In genomic region chr9:9949346-9949745, GRCm38 (mm10) we compare ENCODE assay signal across 28 mouse cellular contexts.
DNase-seq lines count a peak whose midpoint lies in the region; ATAC-seq and TF ChIP-seq lines count a peak whose summit lies in the region.
"Had no signal": no experiment of that assay in that cellular context is flagged by ENCODE, and none has a peak within 500 bp of the region (broad histone marks: within the 10 kb centered on the region; RNA-seq: fewer than 3 reads in every experiment).

No protein-coding gene starts in this region.

- TF ChIP-seq POLR2A in brain, embryonic 14.5 days (IDR thresholded peaks at IDR 0.05; ENCODE audit: borderline replicate concordance, extremely low read depth, insufficient read depth, insufficient read length, poor library complexity, severe bottlenecking) = no peak

- H3K36me3 ChIP-seq in neural tube, embryonic 14.5 days (ENCODE audit: control insufficient read depth, insufficient read depth, low read length) = no peaks in the 10 kb centered on the region
- no peaks in the 10 kb centered on the region for H3K36me3 ChIP-seq in heart, embryonic 12.5 days
- H3K36me3 ChIP-seq: embryonic facial prominence, embryonic 10.5 days; embryonic facial prominence, embryonic 15.5 days; heart, embryonic 10.5 days; limb, embryonic 15.5 days; midbrain, embryonic 13.5 days; stomach, embryonic 15.5 days had no signal

- 45% methylated on average over 3 of the region's 3 CpGs for WGBS in neural tube, embryonic 14.5 days
- 42% methylated on average over 3 of the region's 3 CpGs for WGBS in heart, embryonic 12.5 days

- H3K27me3 ChIP-seq in neural tube, embryonic 14.5 days (ENCODE audit: control insufficient read depth, insufficient read depth, low read length) = no peaks in the 10 kb centered on the region
- no peaks in the 10 kb centered on the region for H3K27me3 ChIP-seq in heart, embryonic 12.5 days (replicated peaks)
- H3K27me3 ChIP-seq: embryonic facial prominence, embryonic 15.5 days; limb, embryonic 15.5 days; midbrain, embryonic 13.5 days; stomach, embryonic 15.5 days had no signal

- TF ChIP-seq CTCF in left cerebral cortex, adult 2 months (IDR thresholded peaks at IDR 0.05) = no peak
- TF ChIP-seq CTCF in brain, embryonic 14.5 days (IDR thresholded peaks at IDR 0.05; ENCODE audit: borderline replicate concordance, extremely low read depth, insufficient read depth, insufficient read length) = no peak

- H3K4me3 ChIP-seq in left cerebral cortex, adult 2 months = no peak overlapping the region
- H3K4me3 ChIP-seq in neural tube, embryonic 14.5 days (ENCODE audit: low read depth, low read length) = no peak overlapping the region
- H3K4me3 ChIP-seq in heart, embryonic 12.5 days = no peak overlapping the region
- H3K4me3 ChIP-seq: embryonic facial prominence, embryonic 10.5 days; embryonic facial prominence, embryonic 15.5 days; heart, embryonic 10.5 days; limb, embryonic 15.5 days; midbrain, embryonic 13.5 days; stomach, embryonic 15.5 days had no signal

- ATAC-seq in frontal cortex, adult (ENCODE audit: low TSS enrichment) = peak; percentile 75
- ATAC-seq in neural tube, embryonic 14.5 days (ENCODE audit: low read depth) = peak; percentile 44; the same call in 1 of the 2 replicates
- no peak for ATAC-seq in heart, embryonic 12.5 days (ENCODE audit: insufficient number of reproducible peaks, low FRiP score)
- ATAC-seq: CD4-positive, CD25-positive, alpha-beta regulatory T cell, adult 4 months; hindbrain, embryonic 16.5 days; midbrain, embryonic 13.5 days had no signal

- DNase-seq in frontal cortex, postnatal 25 days (ENCODE audit: low spot score in 2 of 2) = no peak
- DNase-seq in left cerebral cortex, adult 2 months (ENCODE audit: extremely low spot score in 1 of 2, low spot score in 2 of 2) = no peak
- DNase-seq in left cerebral cortex, adult 8-10 months (ENCODE audit: low spot score in 2 of 2) = no peak
- DNase-seq in brain, embryonic 14.5 days (ENCODE audit: low read depth) = peak; percentile 29
- DNase-seq: cerebellum, adult 8-10 months; cerebellum, postnatal 25 days; gastrocnemius, postnatal 25 days; heart, adult 11 months; heart, postnatal 36 days; kidney, adult 18-20 months; kidney, postnatal 4 days; lung, adult 2 months; lung, postnatal 10 days; right cerebral cortex, postnatal 25 days; thymus, postnatal 25 days had no signal

- no peak overlapping the region for H3K9ac ChIP-seq in neural tube, embryonic 14.5 days (replicated peaks; ENCODE audit: low read depth, low read length)
- no peak overlapping the region for H3K9ac ChIP-seq in heart, embryonic 12.5 days
- H3K9ac ChIP-seq: embryonic facial prominence, embryonic 15.5 days; limb, embryonic 15.5 days; liver, embryonic 14.5 days; midbrain, embryonic 13.5 days; stomach, embryonic 15.5 days had no signal

- peak overlapping the region; percentile 41 for H3K27ac ChIP-seq in left cerebral cortex, adult 2 months
- H3K27ac ChIP-seq in neural tube, embryonic 14.5 days (ENCODE audit: low read depth, low read length) = no peak overlapping the region
- no peak overlapping the region for H3K27ac ChIP-seq in heart, embryonic 12.5 days (ENCODE audit: poor library complexity, severe bottlenecking)
- H3K27ac ChIP-seq: embryonic facial prominence, embryonic 10.5 days; embryonic facial prominence, embryonic 15.5 days; heart, embryonic 10.5 days; limb, embryonic 15.5 days; liver, embryonic 14.5 days; macrophage; midbrain, embryonic 13.5 days; stomach, embryonic 15.5 days had no signal

- H3K9me3 ChIP-seq in neural tube, embryonic 14.5 days (ENCODE audit: control insufficient read depth, low read length) = no peaks in the 10 kb centered on the region
- H3K9me3 ChIP-seq in heart, embryonic 12.5 days (replicated peaks) = no peaks in the 10 kb centered on the region
- H3K9me3 ChIP-seq: embryonic facial prominence, embryonic 10.5 days; embryonic facial prominence, embryonic 15.5 days; heart, embryonic 10.5 days; limb, embryonic 15.5 days; midbrain, embryonic 13.5 days; stomach, embryonic 15.5 days had no signal

- no peak overlapping the region for H3K4me2 ChIP-seq in neural tube, embryonic 14.5 days (ENCODE audit: low read depth, low read length)
- H3K4me2 ChIP-seq in heart, embryonic 12.5 days = no peak overlapping the region
- H3K4me2 ChIP-seq: embryonic facial prominence, embryonic 15.5 days; limb, embryonic 15.5 days; midbrain, embryonic 13.5 days; stomach, embryonic 15.5 days had no signal

- intact Hi-C loops in left cerebral cortex, adult 2 months (cut with DNase I) = no loop called here

- no peaks in the 10 kb centered on the region for H3K4me1 ChIP-seq in neural tube, embryonic 14.5 days (ENCODE audit: control insufficient read depth, insufficient read depth, low read length)
- H3K4me1 ChIP-seq in heart, embryonic 12.5 days (replicated peaks) = no peaks in the 10 kb centered on the region; the same call in 1 of the 2 replicates
- H3K4me1 ChIP-seq: embryonic facial prominence, embryonic 10.5 days; embryonic facial prominence, embryonic 15.5 days; heart, embryonic 10.5 days; limb, embryonic 15.5 days; midbrain, embryonic 13.5 days; stomach, embryonic 15.5 days had no signal
